Mouse (Mus musculus): ENCODE results near the gene Qser1. TPM values are rescaled to one million over a fixed set of nuclear protein-coding genes. Genes with fewer than 3 reads are reported as not detected.
"Not testable (repeated sequence)": the region's sequence is repeated elsewhere in the genome, so short reads cannot be mapped to it uniquely, and the experiment has no call there.

The Qser1 gene
- polyA plus RNA-seq (2015; fragmentation: Nextera tagmentation; extraction: Ambion mirVana) = 5.8 and 6.5 TPM in 2 replicates

DNA sequence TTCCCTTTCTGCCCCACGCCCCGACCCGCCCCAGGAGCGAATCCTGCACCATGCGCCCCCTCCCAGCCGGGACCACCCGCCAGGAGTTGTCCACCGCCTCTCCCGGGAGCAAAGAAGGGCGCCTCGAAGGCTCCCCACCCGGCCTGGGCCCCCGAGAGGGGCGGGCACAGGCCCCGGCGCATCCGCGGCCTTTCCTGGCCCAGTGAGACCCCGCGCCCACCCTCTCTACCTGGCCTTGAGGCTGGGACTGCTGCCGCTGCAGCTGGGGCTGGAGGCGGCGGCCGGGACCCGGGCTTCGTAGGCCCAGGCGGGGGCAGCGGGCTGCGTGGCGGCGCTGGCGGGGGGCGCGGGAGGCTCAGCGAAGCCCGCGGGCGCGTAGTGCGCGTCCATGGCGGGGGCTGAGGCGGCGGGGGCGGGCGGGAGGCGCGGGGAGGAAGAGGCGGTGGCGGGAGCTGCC lies at the start of gene Qser1:
Gene Qser1, minus strand, starts transcription at position 390 of the 457 bp plus-strand sequence.
- H3K4me3 ChIP-seq = peak within 1 kb of the TSS; percentile 97
- peaks cover 20% of the 10 kb centered on the region for H3K4me1 ChIP-seq (replicated peaks)
- under 1% methylated on average over 28 of the region's 50 CpGs for WGBS
- peak within 1 kb of the TSS; percentile 99 for H3K27ac ChIP-seq
- H3K9me3 ChIP-seq (replicated peaks) = no peaks in the 10 kb centered on the region
- H3K4me2 ChIP-seq = peak within 1 kb of the TSS; percentile 90
- no peaks in the 10 kb centered on the region for H3K36me3 ChIP-seq
- peak within 1 kb of the TSS; percentile 99 for H3K9ac ChIP-seq
- peak; percentile 20; the same call in 1 of the 2 replicates for ATAC-seq (replicated peaks; ENCODE audit: insufficient number of reproducible peaks, insufficient read depth, low FRiP score, low read depth)
- no peaks in the 10 kb centered on the region for H3K27me3 ChIP-seq

DNA sequence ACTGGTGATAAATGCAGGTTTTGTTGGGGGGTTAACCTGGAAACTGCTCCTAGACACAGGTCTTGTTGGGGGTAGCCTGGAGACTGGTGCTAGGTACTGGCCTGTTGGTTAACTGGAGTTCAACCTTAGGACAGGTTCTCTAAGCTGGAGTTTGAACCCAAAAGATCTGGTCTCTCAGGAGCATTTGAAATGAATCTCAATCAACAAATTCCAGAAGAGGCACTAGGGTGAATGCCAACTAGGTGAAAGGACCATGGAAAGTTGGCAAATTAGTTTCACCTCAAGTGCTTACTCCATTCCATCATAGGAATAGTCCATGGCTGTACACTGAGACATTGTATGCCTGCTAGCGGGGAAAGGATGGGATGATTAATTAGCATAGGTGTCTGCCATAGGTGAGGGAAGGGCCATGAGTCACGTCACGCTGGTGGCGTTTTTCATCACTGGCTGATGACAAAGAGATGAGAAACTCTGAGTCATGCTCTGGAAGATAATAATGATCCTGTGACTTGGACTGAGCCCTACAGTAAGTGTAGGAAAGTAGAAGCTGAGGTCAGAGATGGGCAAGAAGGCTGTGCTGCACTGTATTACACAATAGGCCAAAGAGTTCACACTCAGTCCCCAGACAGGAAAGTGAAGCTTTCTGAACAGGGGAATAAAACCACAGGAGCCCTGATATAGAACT lies 47.8 kb upstream of the Qser1 start:
- no peaks in the 10 kb centered on the region for H3K36me3 ChIP-seq
- H3K4me1 ChIP-seq (replicated peaks) = no peaks in the 10 kb centered on the region
- no peaks in the 10 kb centered on the region for H3K9me3 ChIP-seq (replicated peaks)
- no peaks in the 10 kb centered on the region for H3K27me3 ChIP-seq
- H3K4me3 ChIP-seq = no peak overlapping the region
- WGBS = 73% methylated on average over 4 of the region's 4 CpGs
- no peak overlapping the region for H3K27ac ChIP-seq
- H3K9ac ChIP-seq = no peak overlapping the region
- no peak for ATAC-seq (replicated peaks; ENCODE audit: insufficient number of reproducible peaks, insufficient read depth, low FRiP score, low read depth)
- H3K4me2 ChIP-seq = no peak overlapping the region

DNA sequence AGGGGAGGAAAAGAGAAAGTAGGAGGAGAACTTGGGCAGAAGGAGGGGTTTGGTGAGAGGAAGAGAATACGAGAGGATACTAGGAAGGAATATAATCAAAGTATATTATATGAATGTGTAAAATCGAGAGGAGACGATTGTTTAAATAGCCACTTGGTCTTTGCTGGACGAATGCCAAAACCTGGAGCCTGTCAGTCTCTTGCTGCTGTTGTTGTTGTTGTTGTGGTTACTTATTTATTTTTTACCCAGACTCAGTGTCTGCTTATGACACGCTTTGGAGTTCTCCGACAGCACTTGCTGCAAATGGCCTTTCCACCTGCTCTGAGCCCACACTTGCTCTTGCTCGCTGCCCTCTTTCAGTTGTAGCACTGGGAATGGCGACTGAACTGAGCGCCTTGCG lies 43.9 kb upstream of the Qser1 start:
- ATAC-seq (replicated peaks; ENCODE audit: insufficient number of reproducible peaks, insufficient read depth, low FRiP score, low read depth) = no peak
- no peak overlapping the region for H3K9ac ChIP-seq
- H3K4me3 ChIP-seq = no peak overlapping the region
- no peak overlapping the region for H3K4me2 ChIP-seq
- no peak overlapping the region for H3K27ac ChIP-seq
- 75% methylated on average over 10 of the region's 10 CpGs for WGBS
- H3K4me1 ChIP-seq (replicated peaks) = no peaks in the 10 kb centered on the region
- H3K27me3 ChIP-seq = no peaks in the 10 kb centered on the region
- no peaks in the 10 kb centered on the region for H3K9me3 ChIP-seq (replicated peaks)
- H3K36me3 ChIP-seq = no peaks in the 10 kb centered on the region

DNA sequence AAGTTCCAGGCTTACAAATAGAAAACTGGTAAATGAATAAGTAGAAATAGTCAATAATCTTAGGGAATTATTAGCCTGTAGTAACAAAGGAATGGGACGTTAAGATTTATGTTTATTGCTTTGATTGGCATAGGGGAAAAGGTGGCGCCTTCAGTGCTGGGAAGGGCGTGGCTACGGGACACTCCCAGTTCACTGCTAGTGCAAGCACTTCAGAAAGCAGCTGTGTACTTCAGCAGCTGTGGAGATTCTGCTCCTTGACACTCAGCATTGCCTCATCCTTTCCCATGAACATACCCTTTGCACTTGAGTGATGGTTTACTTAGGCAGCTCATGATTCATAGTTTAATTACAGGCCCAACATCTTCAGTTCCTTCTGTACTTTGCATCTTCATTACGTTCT lies 42.5 kb upstream of the Qser1 start:
- Histone ChIP-seq H3K27ac (no peak overlapping the region), H3K9me3 (replicated peaks) (no peaks in the 10 kb centered on the region), H3K9ac (no peak overlapping the region), H3K4me1 (replicated peaks) (no peaks in the 10 kb centered on the region), H3K36me3 (no peaks in the 10 kb centered on the region), H3K4me2 (no peak overlapping the region), H3K27me3 (no peaks in the 10 kb centered on the region), H3K4me3 (no peak overlapping the region)
- WGBS = 70% methylated on average over 5 of the region's 5 CpGs
- no peak for ATAC-seq (replicated peaks; ENCODE audit: insufficient number of reproducible peaks, insufficient read depth, low FRiP score, low read depth)

DNA sequence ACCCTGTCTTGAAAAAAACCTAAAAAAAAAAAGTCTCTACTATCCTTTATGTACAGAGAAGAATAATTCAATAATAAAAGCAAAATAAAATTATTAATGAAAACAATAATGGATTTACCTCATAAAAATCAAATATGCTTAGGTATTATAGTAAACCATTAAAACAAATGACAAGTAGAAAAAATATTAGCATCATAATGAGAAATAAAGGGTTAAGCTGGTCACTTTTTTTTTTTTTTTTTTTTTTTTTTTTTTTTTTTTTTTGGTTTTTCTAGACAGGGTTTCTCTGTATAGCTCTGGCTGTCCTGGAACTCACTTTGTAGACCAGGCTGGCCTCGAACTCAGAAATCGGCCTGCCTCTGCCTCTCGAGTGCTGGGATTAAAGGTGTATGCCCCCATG lies 41.5 kb upstream of the Qser1 start:
- H3K36me3 ChIP-seq; H3K27me3 ChIP-seq; H3K9me3 ChIP-seq (replicated peaks); H3K27ac ChIP-seq; H3K4me1 ChIP-seq (replicated peaks); H3K9ac ChIP-seq; ATAC-seq (replicated peaks; ENCODE audit: insufficient number of reproducible peaks, insufficient read depth, low FRiP score, low read depth); H3K4me2 ChIP-seq; H3K4me3 ChIP-seq: not testable (repeated sequence)
- WGBS = 87% methylated on average over 3 of the region's 3 CpGs

DNA sequence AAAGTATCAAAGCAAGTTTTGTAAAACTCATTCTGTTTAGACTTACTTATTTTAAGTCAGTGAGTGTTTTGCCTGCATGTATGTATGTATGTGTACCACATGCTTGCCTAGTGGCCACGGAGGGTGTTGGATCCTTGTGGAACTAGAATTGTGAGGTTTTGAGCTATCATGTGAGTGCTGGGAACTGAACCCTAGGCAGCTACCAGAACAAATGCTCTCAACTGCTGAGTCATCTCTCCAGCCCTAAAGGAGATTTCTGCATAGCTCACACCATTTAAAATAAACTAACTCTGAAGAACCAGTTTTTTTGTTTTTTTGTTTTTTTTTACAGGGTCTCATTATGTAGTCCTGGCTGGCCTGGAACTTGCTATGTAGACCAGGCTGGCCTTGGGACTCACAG lies 39.7 kb upstream of the Qser1 start:
- H3K9me3 ChIP-seq (replicated peaks) = no peaks in the 10 kb centered on the region
- 47% methylated on average over 1 of the region's 1 CpGs for whole genome bisulfite sequencing
- no peak overlapping the region for H3K27ac ChIP-seq
- no peaks in the 10 kb centered on the region for H3K4me1 ChIP-seq (replicated peaks)
- H3K36me3 ChIP-seq = no peaks in the 10 kb centered on the region
- no peak overlapping the region for H3K4me3 ChIP-seq
- peaks cover 9% of the 10 kb centered on the region for H3K27me3 ChIP-seq
- H3K4me2 ChIP-seq = no peak overlapping the region
- H3K9ac ChIP-seq = no peak overlapping the region
- no peak for ATAC-seq (replicated peaks; ENCODE audit: insufficient number of reproducible peaks, insufficient read depth, low FRiP score, low read depth)

DNA sequence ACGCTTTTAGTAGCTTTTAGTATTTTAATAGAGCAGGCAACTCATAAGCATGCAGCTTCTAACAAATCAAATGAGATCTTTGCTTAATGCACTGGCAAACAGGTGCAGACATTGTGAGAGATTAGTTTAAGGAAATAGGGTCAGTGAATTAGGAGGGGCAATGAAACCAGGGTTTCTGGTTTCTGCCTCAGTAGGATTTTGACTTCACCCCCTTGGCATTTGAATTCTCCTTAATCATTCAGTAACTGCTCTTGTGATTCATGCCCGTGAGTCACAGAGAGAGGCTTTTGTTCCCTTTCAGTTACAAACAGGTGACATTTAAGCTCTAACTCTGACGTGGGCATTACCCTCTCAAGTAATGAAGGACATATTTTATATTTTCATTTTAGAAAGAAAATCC lies 39.2 kb upstream of the Qser1 start:
- peaks cover 9% of the 10 kb centered on the region for H3K27me3 ChIP-seq
- WGBS = 59% methylated on average over 3 of the region's 3 CpGs
- no peak overlapping the region for H3K27ac ChIP-seq
- no peak overlapping the region for H3K4me3 ChIP-seq
- H3K4me1 ChIP-seq (replicated peaks) = no peaks in the 10 kb centered on the region
- H3K9me3 ChIP-seq (replicated peaks) = no peaks in the 10 kb centered on the region
- H3K36me3 ChIP-seq = no peaks in the 10 kb centered on the region
- ATAC-seq (replicated peaks; ENCODE audit: insufficient number of reproducible peaks, insufficient read depth, low FRiP score, low read depth) = no peak
- no peak overlapping the region for H3K9ac ChIP-seq
- no peak overlapping the region for H3K4me2 ChIP-seq

DNA sequence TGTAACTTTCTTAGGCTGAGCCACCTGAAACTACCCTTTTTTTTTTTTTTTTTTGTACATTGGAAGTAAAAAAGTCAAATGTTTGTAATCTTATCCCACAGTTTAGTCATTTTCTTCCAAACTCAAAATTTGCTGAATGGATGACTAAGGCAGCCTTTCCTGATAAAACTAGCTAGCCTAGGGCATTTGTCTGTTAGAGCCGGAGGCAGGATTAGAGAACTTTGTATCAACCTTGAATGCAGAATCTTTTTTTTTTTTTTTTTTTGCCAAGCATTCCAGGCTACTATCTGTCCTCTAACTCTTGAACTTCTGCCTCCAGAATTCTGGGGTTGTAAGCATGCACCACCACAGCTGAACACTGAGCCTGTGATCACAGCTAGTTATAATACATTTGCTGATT lies 38.3 kb upstream of the Qser1 start:
- no peaks in the 10 kb centered on the region for H3K36me3 ChIP-seq
- H3K4me1 ChIP-seq (replicated peaks) = no peaks in the 10 kb centered on the region
- no peak overlapping the region for H3K9ac ChIP-seq
- WGBS = 68% methylated on average over 1 of the region's 1 CpGs
- no peaks in the 10 kb centered on the region for H3K9me3 ChIP-seq (replicated peaks)
- H3K27me3 ChIP-seq = peaks cover 9% of the 10 kb centered on the region
- no peak overlapping the region for H3K27ac ChIP-seq
- no peak for ATAC-seq (replicated peaks; ENCODE audit: insufficient number of reproducible peaks, insufficient read depth, low FRiP score, low read depth)
- no peak overlapping the region for H3K4me2 ChIP-seq
- no peak overlapping the region for H3K4me3 ChIP-seq

DNA sequence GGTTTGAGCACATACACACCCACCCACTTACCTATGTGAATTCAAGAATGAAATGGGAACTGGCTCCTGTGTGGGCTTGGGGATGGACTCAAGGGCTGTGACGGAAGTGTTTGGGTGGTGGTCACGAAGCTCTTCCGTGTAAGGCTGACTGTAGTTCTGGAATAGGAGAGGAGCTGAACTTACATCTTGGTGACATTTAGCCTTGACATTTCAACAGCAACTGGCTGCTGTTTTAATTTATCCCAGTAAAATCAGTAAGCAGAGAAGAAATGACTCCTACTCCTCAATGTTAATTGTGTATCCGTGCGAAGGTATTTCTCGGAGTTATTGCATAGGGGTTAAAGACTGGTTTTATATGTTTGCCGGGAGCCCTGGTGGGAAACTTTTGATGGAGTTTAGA lies 36.0 kb upstream of the Qser1 start:
- H3K4me3 ChIP-seq = no peak overlapping the region
- no peak overlapping the region for H3K9ac ChIP-seq
- no peak overlapping the region for H3K4me2 ChIP-seq
- H3K27me3 ChIP-seq = peaks cover 9% of the 10 kb centered on the region
- no peak overlapping the region for H3K27ac ChIP-seq
- H3K9me3 ChIP-seq (replicated peaks) = no peaks in the 10 kb centered on the region
- no peak for ATAC-seq (replicated peaks; ENCODE audit: insufficient number of reproducible peaks, insufficient read depth, low FRiP score, low read depth)
- 82% methylated on average over 7 of the region's 7 CpGs for WGBS
- H3K36me3 ChIP-seq = no peaks in the 10 kb centered on the region
- peaks cover 11% of the 10 kb centered on the region; the same call in 1 of the 2 replicates for H3K4me1 ChIP-seq (replicated peaks)

DNA sequence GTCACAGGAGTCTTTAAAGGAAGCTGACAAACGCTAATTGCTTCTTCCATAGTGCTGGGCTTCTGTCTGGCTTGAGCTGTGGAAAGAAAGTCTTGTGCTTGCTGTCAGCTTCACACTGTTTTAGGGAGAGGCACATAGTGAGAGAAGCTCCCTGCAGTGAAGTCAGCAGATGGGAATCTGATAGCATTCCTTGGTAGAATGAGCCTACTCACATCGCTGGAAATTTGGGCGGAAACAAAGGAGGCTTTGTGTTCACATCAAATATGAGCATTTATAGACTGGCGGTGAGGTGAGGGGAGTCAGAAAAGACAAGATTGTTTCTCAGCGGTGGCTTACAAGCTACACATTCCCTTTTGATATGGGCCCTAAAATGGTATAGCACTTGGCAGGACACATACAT lies 35.1 kb upstream of the Qser1 start:
- WGBS = 34% methylated on average over 5 of the region's 5 CpGs
- no peaks in the 10 kb centered on the region for H3K9me3 ChIP-seq (replicated peaks)
- no peak for ATAC-seq (replicated peaks; ENCODE audit: insufficient number of reproducible peaks, insufficient read depth, low FRiP score, low read depth)

DNA sequence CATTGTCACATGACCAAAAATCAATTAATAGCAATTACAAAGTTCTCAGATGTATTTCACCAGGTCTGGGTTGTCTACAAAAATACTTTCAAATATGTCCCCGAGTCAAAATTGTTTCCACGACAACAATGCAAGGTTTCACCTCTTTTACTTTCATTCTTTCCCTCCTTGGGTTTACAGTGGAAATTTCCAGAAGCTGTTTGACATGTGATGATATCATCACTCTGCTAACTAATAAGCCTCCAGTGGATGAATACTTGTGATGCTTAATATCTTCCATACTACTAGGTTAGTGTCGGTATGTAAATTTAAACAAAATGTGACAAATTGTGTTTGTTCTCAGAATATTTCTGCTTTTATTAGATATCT lies 33.4 kb upstream of the Qser1 start:
- no peaks in the 10 kb centered on the region for H3K9me3 ChIP-seq (replicated peaks)
- peak overlapping the region; percentile 99 for H3K4me2 ChIP-seq
- H3K36me3 ChIP-seq = no peaks in the 10 kb centered on the region
- H3K27me3 ChIP-seq = peaks cover 9% of the 10 kb centered on the region
- H3K9ac ChIP-seq = no peak overlapping the region
- no peak overlapping the region for H3K27ac ChIP-seq
- no peak for ATAC-seq (replicated peaks; ENCODE audit: insufficient number of reproducible peaks, insufficient read depth, low FRiP score, low read depth)
- WGBS = 60% methylated on average over 3 of the region's 3 CpGs
- peaks cover 11% of the 10 kb centered on the region; the same call in 1 of the 2 replicates for H3K4me1 ChIP-seq (replicated peaks)
- peak overlapping the region; percentile 68 for H3K4me3 ChIP-seq

More for the DNA sequence above, 35.1 kb upstream of the Qser1 start:
- Histone ChIP-seq H3K4me3 (no peak overlapping the region), H3K27ac (no peak overlapping the region), H3K9ac (no peak overlapping the region), H3K27me3 (peaks cover 9% of the 10 kb centered on the region), H3K4me1 (replicated peaks) (peaks cover 11% of the 10 kb centered on the region; the same call in 1 of the 2 replicates), H3K4me2 (no peak overlapping the region), H3K36me3 (no peaks in the 10 kb centered on the region)
